Mouse (Mus musculus): Measurements from ENCODE around the gene Tubb1. TPM values are rescaled to one million over a fixed set of nuclear protein-coding genes. Genes with fewer than 3 reads are reported as not detected.

Tubb1 gene
- polyA plus RNA-seq, 1 experiment: not detected

DNA sequence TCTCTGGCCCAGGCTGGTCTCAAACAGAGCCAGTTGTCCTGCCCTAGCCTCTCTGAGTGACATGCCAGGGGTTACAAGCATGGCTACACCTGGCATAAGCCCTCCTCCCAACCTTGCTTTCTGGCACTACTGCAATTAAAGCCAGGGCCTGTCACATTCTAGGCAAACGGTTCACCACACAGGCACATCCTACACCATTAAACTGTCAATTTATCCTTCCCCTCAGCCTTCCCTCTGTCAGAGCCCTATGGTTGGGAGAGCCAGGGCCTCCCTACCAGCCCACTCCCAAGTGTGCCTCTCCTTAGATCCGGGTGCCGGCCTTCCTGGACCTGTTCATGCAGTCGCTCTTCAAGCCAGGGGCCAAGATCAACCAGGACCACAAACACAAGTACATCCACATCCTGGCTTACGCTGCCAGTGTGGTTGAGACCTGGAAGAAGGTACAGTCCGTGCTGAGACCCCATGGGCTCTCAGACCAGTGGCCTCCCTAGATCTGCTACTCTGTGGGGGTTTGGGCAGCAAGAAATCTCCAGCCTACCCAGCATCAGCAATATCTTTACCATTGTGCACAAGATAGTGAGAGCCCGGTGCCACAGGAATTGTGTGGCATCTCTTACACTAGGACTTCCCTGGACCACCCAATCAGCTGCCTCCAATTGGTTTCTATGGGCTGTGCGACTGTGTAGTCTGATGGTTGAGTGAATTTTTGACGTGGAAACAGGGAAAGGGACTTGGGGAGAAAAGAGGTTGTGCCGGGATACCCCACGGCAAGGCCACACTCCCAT is 26.0 kb upstream of the Tubb1 start:
- H3K36me3 ChIP-seq (ENCODE audit: control insufficient read depth, insufficient read depth, low read length): peaks cover 71% of the 10 kb centered on the region
- no peaks in the 10 kb centered on the region for H3K4me1 ChIP-seq (ENCODE audit: control insufficient read depth, insufficient read depth, insufficient read length, low read length)
- TF ChIP-seq POLR2A (IDR thresholded peaks at IDR 0.05; ENCODE audit: low read depth, low read length) (no peak), CTCF (IDR thresholded peaks at IDR 0.05; ENCODE audit: extremely low read depth, insufficient read length, insufficient replicate concordance, low read depth, low read length) (no peak)
- H3K4me3 ChIP-seq (ENCODE audit: low read depth, low read length): no peak overlapping the region
- WGBS: 90% methylated on average over 11 of the region's 11 CpGs
- no peak overlapping the region for H3K27ac ChIP-seq (ENCODE audit: insufficient read depth, low read depth, low read length)
- no peaks in the 10 kb centered on the region for H3K27me3 ChIP-seq (ENCODE audit: control insufficient read depth, insufficient read depth, low read length)

DNA sequence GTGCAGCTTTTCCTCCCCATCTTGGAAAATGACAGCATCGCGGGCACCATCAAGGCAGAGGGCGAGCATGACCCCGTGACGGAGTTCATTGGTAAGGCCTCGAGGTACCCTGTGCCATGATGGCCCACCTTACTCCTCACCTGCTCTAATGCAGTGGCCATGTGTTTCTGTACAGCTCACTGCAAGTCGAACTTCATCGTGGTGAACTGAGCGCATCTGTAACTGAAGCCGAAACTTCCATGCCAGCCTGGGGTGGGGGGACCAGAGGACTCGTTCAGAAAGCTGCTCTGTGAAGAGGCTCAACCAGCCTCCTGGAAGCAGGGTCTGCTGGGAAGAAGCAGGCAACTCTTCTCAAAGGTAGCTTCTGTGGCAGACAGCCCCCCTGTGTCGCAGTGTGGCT is 23.6 kb upstream of the Tubb1 start:
- no peaks in the 10 kb centered on the region for H3K27me3 ChIP-seq (ENCODE audit: control insufficient read depth, insufficient read depth, low read length)
- TF ChIP-seq CTCF (IDR thresholded peaks at IDR 0.05; ENCODE audit: extremely low read depth, insufficient read length, insufficient replicate concordance, low read depth, low read length) (no peak), POLR2A (IDR thresholded peaks at IDR 0.05; ENCODE audit: low read depth, low read length) (no peak)
- no peaks in the 10 kb centered on the region for H3K4me1 ChIP-seq (ENCODE audit: control insufficient read depth, insufficient read depth, insufficient read length, low read length)
- no peak overlapping the region for H3K4me3 ChIP-seq (ENCODE audit: low read depth, low read length)
- no peak overlapping the region for H3K27ac ChIP-seq (ENCODE audit: insufficient read depth, low read depth, low read length)
- 92% methylated on average over 12 of the region's 12 CpGs for WGBS
- H3K36me3 ChIP-seq (ENCODE audit: control insufficient read depth, insufficient read depth, low read length): peaks cover 73% of the 10 kb centered on the region

DNA sequence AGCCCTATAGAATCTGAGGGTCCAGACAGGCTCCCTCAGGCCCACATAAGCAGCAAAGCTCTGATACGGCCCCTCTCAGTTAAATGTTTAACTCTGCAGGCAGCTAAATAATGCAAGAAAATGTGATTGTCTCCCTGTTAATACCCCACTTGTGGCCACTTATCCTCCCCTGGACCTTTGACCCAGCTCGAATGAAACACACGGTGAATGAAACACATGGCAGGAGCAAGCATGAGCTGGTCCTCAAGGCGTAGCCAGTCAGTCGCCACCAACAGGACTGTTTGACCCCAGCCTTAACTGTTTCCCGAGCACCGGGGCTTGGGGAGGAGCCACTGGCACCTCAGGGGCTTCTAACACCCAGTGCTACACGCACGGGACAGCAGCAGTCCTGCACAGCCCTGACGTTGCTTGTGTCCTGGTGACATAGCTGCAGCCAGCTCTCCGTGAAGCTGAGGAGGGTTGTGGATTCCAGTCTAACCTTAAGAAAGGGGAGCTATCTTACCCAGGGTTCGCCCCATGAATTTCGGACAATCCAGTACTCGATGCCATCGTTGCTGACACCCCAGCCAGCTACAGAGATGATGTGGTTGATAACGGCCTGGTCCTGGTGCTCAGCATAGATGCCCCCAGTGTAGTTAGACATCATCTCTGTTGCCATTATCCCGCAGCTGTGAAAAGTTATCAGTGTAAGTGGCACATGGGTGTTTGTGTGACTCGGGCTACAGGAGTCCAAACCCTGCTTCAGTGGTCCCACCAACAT is 22.2 kb upstream of the Tubb1 start:
- Histone ChIP-seq H3K4me3 (ENCODE audit: low read depth, low read length) (no peak overlapping the region), H3K27ac (ENCODE audit: insufficient read depth, low read depth, low read length) (no peak overlapping the region), H3K27me3 (ENCODE audit: control insufficient read depth, insufficient read depth, low read length) (no peaks in the 10 kb centered on the region), H3K4me1 (ENCODE audit: control insufficient read depth, insufficient read depth, insufficient read length, low read length) (no peaks in the 10 kb centered on the region), H3K36me3 (ENCODE audit: control insufficient read depth, insufficient read depth, low read length) (peaks cover 70% of the 10 kb centered on the region)
- WGBS: 81% methylated on average over 18 of the region's 18 CpGs
- no peak for TF ChIP-seq CTCF (IDR thresholded peaks at IDR 0.05; ENCODE audit: extremely low read depth, insufficient read length, insufficient replicate concordance, low read depth, low read length)
- TF ChIP-seq POLR2A (IDR thresholded peaks at IDR 0.05; ENCODE audit: low read depth, low read length): no peak

DNA sequence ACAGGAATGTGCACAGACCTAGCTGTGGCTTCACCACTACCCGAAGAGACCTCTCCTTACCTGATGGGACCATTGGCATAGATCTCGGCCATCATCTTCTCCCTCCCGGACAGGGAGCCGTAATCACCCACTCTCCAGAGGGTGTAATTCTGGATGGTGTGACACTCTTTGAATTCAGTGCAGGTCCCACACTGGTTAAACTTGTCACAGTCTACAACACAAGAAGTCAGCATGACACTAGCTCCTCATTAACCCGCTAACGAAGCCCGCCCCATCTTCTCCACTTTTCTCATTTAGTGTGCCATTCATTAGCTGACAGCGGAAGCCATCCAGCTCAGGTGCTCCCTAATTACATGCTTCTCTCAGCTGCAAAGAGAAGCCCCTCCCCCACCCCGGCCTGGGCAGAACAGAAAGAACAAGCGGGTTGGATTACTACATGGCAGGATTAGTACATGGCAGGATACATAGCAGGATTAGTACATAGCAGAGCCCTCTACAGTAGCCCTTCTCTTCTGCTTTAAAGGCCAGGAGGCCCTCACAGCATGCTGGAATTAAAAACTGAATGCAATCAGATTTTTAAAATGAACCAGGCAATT is 21.4 kb upstream of the Tubb1 start:
- H3K27me3 ChIP-seq (ENCODE audit: control insufficient read depth, insufficient read depth, low read length): no peaks in the 10 kb centered on the region
- H3K4me1 ChIP-seq (ENCODE audit: control insufficient read depth, insufficient read depth, insufficient read length, low read length): no peaks in the 10 kb centered on the region
- no peak for TF ChIP-seq CTCF (IDR thresholded peaks at IDR 0.05; ENCODE audit: extremely low read depth, insufficient read length, insufficient replicate concordance, low read depth, low read length)
- no peak for TF ChIP-seq POLR2A (IDR thresholded peaks at IDR 0.05; ENCODE audit: low read depth, low read length)
- 91% methylated on average over 10 of the region's 10 CpGs for WGBS
- no peak overlapping the region for H3K27ac ChIP-seq (ENCODE audit: insufficient read depth, low read depth, low read length)
- H3K36me3 ChIP-seq (ENCODE audit: control insufficient read depth, insufficient read depth, low read length): peaks cover 68% of the 10 kb centered on the region
- H3K4me3 ChIP-seq (ENCODE audit: low read depth, low read length): no peak overlapping the region

DNA sequence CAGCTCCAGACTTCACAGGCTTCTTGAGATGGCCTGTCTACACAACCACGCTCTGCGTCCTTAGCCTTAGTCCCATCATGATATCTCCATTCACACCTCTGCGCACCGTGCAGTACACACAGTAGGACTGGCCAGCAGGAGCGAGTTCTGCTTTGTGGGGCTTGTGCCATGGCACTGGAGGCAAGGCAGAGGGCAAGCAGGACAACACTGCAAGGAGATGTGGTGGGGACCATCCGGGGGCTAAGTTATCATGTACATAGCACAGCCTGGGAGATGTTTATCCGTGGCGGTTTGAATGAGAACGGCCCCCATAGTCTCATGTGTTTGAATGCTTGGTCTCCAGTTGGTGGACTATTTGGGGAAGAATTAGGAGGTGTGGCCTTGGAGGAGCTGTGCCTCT is 15.6 kb upstream of the Tubb1 start:
- no peak for TF ChIP-seq CTCF (IDR thresholded peaks at IDR 0.05; ENCODE audit: extremely low read depth, insufficient read length, insufficient replicate concordance, low read depth, low read length)
- TF ChIP-seq POLR2A (IDR thresholded peaks at IDR 0.05; ENCODE audit: low read depth, low read length): no peak
- Histone ChIP-seq H3K4me3 (ENCODE audit: low read depth, low read length) (no peak overlapping the region), H3K27ac (ENCODE audit: insufficient read depth, low read depth, low read length) (no peak overlapping the region), H3K4me1 (ENCODE audit: control insufficient read depth, insufficient read depth, insufficient read length, low read length) (peaks cover 24% of the 10 kb centered on the region), H3K36me3 (ENCODE audit: control insufficient read depth, insufficient read depth, low read length) (peaks cover 40% of the 10 kb centered on the region), H3K27me3 (ENCODE audit: control insufficient read depth, insufficient read depth, low read length) (no peaks in the 10 kb centered on the region)
- 97% methylated on average over 9 of the region's 9 CpGs for WGBS

DNA sequence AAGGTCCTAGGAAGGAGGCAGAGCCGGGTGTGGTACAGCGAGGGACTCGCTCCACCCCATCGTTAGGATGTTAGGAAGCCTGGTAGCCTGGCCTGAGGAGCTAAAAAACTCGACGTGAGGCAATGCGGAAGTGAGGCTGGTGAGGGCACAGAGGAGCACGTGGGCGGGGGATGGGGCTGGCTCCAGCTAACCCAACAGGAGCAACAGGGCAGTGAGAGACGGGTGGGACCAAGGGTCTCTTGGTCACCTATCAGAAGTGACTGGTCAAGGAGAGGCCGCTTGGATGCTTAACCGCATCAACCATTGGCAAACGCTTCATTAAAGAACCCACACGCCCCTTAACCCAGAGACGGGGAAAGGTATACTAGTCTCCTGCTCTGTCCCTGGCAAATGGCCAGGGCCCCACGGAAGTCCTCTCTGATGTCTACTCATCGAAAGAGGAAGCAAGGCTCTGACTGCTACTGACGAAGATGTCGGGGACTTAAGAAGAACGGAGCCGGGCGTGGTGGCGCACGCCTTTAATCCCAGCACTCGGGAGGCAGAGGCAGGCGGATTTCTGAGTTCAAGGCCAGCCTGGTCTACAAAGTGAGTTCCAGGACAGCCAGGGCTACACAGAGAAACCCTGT is 14.3 kb upstream of the Tubb1 start:
- Histone ChIP-seq H3K4me1 (ENCODE audit: control insufficient read depth, insufficient read depth, insufficient read length, low read length) (peaks cover 26% of the 10 kb centered on the region), H3K4me3 (ENCODE audit: low read depth, low read length) (peak overlapping the region; percentile 6; the same call in 1 of the 2 replicates), H3K27ac (ENCODE audit: insufficient read depth, low read depth, low read length) (no peak overlapping the region; the same call in 1 of the 2 replicates), H3K36me3 (ENCODE audit: control insufficient read depth, insufficient read depth, low read length) (peaks cover 32% of the 10 kb centered on the region), H3K27me3 (ENCODE audit: control insufficient read depth, insufficient read depth, low read length) (no peaks in the 10 kb centered on the region)
- 79% methylated on average over 26 of the region's 26 CpGs for WGBS
- no peak for TF ChIP-seq CTCF (IDR thresholded peaks at IDR 0.05; ENCODE audit: extremely low read depth, insufficient read length, insufficient replicate concordance, low read depth, low read length)
- no peak for TF ChIP-seq POLR2A (IDR thresholded peaks at IDR 0.05; ENCODE audit: low read depth, low read length)

Measured in small intestine, adult 2 months (tissue).